Mouse (Mus musculus) liver, adult 2 months (tissue): ENCODE measurements at regions not wholly inside any gene's neighbourhood (a gene's known extent, or its start where the extent isn't known, plus 50 kb on each side); places are given as distances from the start of the nearest gene placed in this dataset.

Experiments
- DNase-seq: peaks from one replicate; pipeline ENCODE4 v3.0.0-alpha.2; 2011; ENCODE audit warnings: low read depth, low spot score; ENCODE audit errors: extremely low read depth
- H3K27ac ChIP-seq: fragments of 200-500 bp; replicated peaks from 2 replicates; pipeline ENCODE4 v1.5.1; 2012; ENCODE audit warnings: low read depth, mild to moderate bottlenecking, control low read depth, inconsistent platforms, low read length; ENCODE audit not compliant: insufficient read depth
- H3K27me3 ChIP-seq: fragments of 200-500 bp; 2 replicates; pipeline ENCODE4 v1.6.1; 2012; ENCODE audit warnings: mild to moderate bottlenecking, moderate library complexity, low read length, inconsistent platforms; ENCODE audit not compliant: control insufficient read depth, insufficient read depth
- H3K36me3 ChIP-seq: fragments of 200-500 bp; 2 replicates; pipeline ENCODE4 v1.6.1; 2012; ENCODE audit warnings: low read length, inconsistent platforms; ENCODE audit not compliant: control insufficient read depth, insufficient read depth
- H3K4me1 ChIP-seq: fragments of 200-500 bp; 2 replicates; pipeline ENCODE4 v1.6.1; 2011; ENCODE audit warnings: low read length; ENCODE audit not compliant: control insufficient read depth, insufficient read depth
- H3K4me3 ChIP-seq: fragments of 200-500 bp; 2 replicates; pipeline ENCODE4 v1.5.1; 2011; ENCODE audit warnings: low read depth, mild to moderate bottlenecking, control low read depth, low read length, moderate library complexity; ENCODE audit not compliant: insufficient read depth
- H3K79me2 ChIP-seq: fragments of 200-500 bp; 2 replicates; pipeline ENCODE4 v1.6.1; 2012; ENCODE audit warnings: inconsistent platforms, mild to moderate bottlenecking, low read length, moderate library complexity; ENCODE audit not compliant: control insufficient read depth, insufficient read depth
- H3K9ac ChIP-seq: fragments of 200-500 bp; 2 replicates; pipeline ENCODE4 v1.6.1; 2012; ENCODE audit warnings: low read depth, mild to moderate bottlenecking, control low read depth, inconsistent platforms, low read length
- CTCF ChIP-seq: fragments of 200-500 bp; IDR thresholded peaks from 2 replicates; pipeline ENCODE4 v1.5.1; 2011; ENCODE audit warnings: low read depth, low read length, control low read depth
- POLR2A ChIP-seq: fragments of 200-500 bp; IDR thresholded peaks from 2 replicates; pipeline ENCODE4 v1.6.1; 2011; ENCODE audit warnings: low read length, control low read depth; ENCODE audit not compliant: insufficient read depth; ENCODE audit errors: extremely low read depth
- WGBS: fragments of 180-500 bp; shearing (Covaris S2); methylation state at CpG from one replicate; pipeline ENCODE4 v1.1.7; 2018; 5-methylcytosine and 5-hydroxymethylcytosine counted together

- no peak for DNase-seq
- Histone ChIP-seq H3K4me1 (no peaks in the 10 kb centered on the region), H3K4me3 (no peak overlapping the region), H3K27me3 (no peaks in the 10 kb centered on the region), H3K27ac (no peak overlapping the region), H3K79me2 (no peaks in the 10 kb centered on the region), H3K9ac (no peak overlapping the region), H3K36me3 (no peaks in the 10 kb centered on the region)
- 85% methylated on average over 3 of the region's 3 CpGs for WGBS
- no peak for TF ChIP-seq CTCF
- TF ChIP-seq POLR2A: no peak
These were observed 200.7 kb upstream of the Zbtb20 start for GRCm38 (mm10) chr16:42675031-42675430.

- H3K27me3 ChIP-seq: no peaks in the 10 kb centered on the region
- no peak for TF ChIP-seq POLR2A
- TF ChIP-seq CTCF: no peak
- DNase-seq: no peak
- WGBS: 84% methylated on average over 3 of the region's 3 CpGs
- H3K36me3 ChIP-seq: no peaks in the 10 kb centered on the region
- H3K4me3 ChIP-seq: no peak overlapping the region
- H3K79me2 ChIP-seq: no peaks in the 10 kb centered on the region
- no peak overlapping the region for H3K27ac ChIP-seq
- no peak overlapping the region for H3K9ac ChIP-seq
- H3K4me1 ChIP-seq: no peaks in the 10 kb centered on the region
These were observed 209.1 kb upstream of the Zbtb20 start for GRCm38 (mm10) chr16:42666601-42667000.

DNA sequence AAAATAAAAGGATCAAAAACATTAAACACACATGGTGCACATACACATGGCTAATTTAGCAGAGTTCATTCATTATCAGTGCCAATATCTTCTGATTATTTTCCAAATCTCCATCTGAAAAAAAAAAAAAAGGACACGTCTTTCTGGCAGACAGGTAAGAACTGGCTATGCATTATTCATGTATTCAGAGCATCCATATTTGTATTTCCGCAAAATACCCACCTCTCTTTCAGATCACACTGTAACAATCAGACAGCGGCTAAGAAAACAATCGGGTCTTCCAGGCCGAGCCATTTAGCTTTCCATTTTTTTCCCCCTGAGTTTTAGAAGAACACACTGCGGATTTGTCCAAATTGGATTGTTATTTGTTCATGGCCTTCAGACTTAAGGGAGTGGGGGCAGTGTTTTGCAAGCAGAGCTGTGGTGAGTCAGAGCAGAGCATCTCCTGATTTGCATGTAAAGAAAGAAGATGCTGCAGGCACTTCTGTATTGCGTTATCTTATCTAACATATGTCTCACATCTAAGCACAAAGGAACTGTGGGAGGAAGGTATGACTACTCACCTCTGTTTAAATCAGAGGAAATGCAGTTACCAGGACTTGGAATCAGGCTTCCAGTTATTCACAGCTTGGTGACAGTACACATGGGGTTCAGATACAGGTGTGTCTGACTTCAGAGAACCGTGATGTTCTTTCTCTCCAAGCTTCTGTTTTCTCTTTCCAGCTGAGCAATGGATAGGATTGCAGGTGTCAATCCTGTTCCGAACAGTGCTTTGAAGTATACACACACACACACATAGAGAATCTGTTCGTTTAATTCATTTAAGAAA lies 223.6 kb upstream of the Zbtb20 start:
- H3K79me2 ChIP-seq: no peaks in the 10 kb centered on the region
- no peak overlapping the region for H3K27ac ChIP-seq
- WGBS: 85% methylated on average over 10 of the region's 10 CpGs
- no peaks in the 10 kb centered on the region for H3K27me3 ChIP-seq
- DNase-seq: no peak
- TF ChIP-seq POLR2A: no peak
- TF ChIP-seq CTCF: no peak
- H3K4me1 ChIP-seq: no peaks in the 10 kb centered on the region
- H3K36me3 ChIP-seq: no peaks in the 10 kb centered on the region
- no peak overlapping the region for H3K4me3 ChIP-seq
- no peak overlapping the region for H3K9ac ChIP-seq

- Histone ChIP-seq H3K4me3 (no peak overlapping the region), H3K79me2 (no peaks in the 10 kb centered on the region), H3K27me3 (no peaks in the 10 kb centered on the region), H3K9ac (no peak overlapping the region), H3K36me3 (no peaks in the 10 kb centered on the region), H3K4me1 (no peaks in the 10 kb centered on the region), H3K27ac (no peak overlapping the region)
- 93% methylated on average over 5 of the region's 5 CpGs for WGBS
- no peak for DNase-seq
- TF ChIP-seq CTCF (no peak), POLR2A (no peak)
These were observed 225.9 kb upstream of the Zbtb20 start for GRCm38 (mm10) chr16:42649767-42650166.

- no peak overlapping the region for H3K27ac ChIP-seq
- no peaks in the 10 kb centered on the region for H3K27me3 ChIP-seq
- H3K4me3 ChIP-seq: no peak overlapping the region
- H3K36me3 ChIP-seq: no peaks in the 10 kb centered on the region
- TF ChIP-seq POLR2A (no peak), CTCF (no peak)
- no peaks in the 10 kb centered on the region for H3K4me1 ChIP-seq
- H3K9ac ChIP-seq: no peak overlapping the region
- no peak for DNase-seq
- 91% methylated on average over 5 of the region's 5 CpGs for WGBS
- H3K79me2 ChIP-seq: no peaks in the 10 kb centered on the region
These were observed 227.0 kb upstream of the Zbtb20 start for GRCm38 (mm10) chr16:42648531-42649142.

GRCm38 (mm10) chr16:42647762-42648161 lies 227.9 kb upstream of the Zbtb20 start:
- Histone ChIP-seq H3K4me3 (no peak overlapping the region), H3K79me2 (no peaks in the 10 kb centered on the region), H3K36me3 (no peaks in the 10 kb centered on the region), H3K27me3 (no peaks in the 10 kb centered on the region), H3K27ac (no peak overlapping the region), H3K4me1 (no peaks in the 10 kb centered on the region), H3K9ac (no peak overlapping the region)
- WGBS: 93% methylated on average over 5 of the region's 5 CpGs
- no peak for TF ChIP-seq CTCF
- TF ChIP-seq POLR2A: no peak
- no peak for DNase-seq
